Mouse (Mus musculus): ENCODE data around the gene Gpr146.

Gpr146 gene

DNA sequence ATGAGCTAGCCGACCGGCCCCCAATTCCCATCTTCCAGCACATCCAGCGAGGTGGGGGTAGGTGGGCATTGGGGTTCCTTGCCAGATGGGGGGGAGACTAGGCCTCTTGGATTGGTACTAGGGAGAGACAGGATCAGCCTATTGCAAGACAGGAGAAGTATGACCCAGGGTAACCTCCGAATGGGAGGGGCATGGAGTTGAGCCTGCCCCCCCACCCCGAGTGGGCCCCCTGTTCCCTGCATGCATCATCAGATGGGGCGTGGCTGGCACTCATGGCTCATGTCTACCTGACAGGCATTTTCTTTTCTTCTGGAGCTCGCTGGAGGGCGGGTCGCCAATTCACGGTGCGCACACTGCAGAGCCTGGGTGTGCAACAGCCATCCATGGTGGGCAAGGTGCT lies 23.6 kb upstream of the Gpr146 start:
- in situ Hi-C loops (cut with MboI; ENCODE audit: unreplicated experiment in 2 of 2), result loop anchor here in 1 of 2 experiments (10.0 kb wide), 1 partner anchor 279 kb away; no protein-coding TSS in a partner anchor

- in situ Hi-C loops (cut with MboI; ENCODE audit: unreplicated experiment in 2 of 2), result loop anchor here (5.0 to 10.0 kb wide), 2 partner anchors 281 to 508 kb away; no protein-coding TSS in a partner anchor
Observed at GRCm38 (mm10) chr5:139355235-139355772, 22.2 kb upstream of the Gpr146 start.

- in situ Hi-C loops (cut with MboI; ENCODE audit: unreplicated experiment in 2 of 2), result loop anchor here (5.0 to 10.0 kb wide), 2 partner anchors 284 to 511 kb away; no protein-coding TSS in a partner anchor
Observed at GRCm38 (mm10) chr5:139358653-139359052, 18.8 kb upstream of the Gpr146 start.

DNA sequence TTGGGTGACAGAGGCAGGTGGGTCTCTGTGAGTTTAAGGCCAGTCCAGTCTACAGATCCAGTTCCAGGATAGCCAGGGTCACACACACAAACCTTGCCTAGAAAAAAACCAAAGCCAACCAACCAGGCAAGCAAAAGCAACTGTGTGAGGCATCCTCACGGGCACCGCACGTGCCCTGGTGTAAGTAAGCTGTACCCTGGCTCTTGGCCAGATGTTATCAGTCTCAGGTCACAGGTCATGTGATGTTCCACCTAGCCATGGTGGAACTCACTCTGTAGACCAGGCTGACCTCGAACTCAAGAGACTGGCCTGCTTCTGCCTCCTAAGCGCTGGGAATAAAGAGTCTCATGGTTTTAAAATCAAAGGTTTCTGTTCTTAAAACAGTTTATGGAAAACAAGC lies 18.3 kb upstream of the Gpr146 start:
- in situ Hi-C loops (cut with MboI; ENCODE audit: unreplicated experiment in 2 of 2), result loop anchor here (5.0 to 10.0 kb wide), 2 partner anchors 284 to 512 kb away; no protein-coding TSS in a partner anchor

GRCm38 (mm10) chr5:139363858-139364257 lies 13.6 kb upstream of the Gpr146 start:
- in situ Hi-C loops (cut with MboI; ENCODE audit: unreplicated experiment in 2 of 2), result loop anchor here (5.0 to 10.0 kb wide), 6 partner anchors 38 to 381 kb away; partner anchors contain the start of gene 3110082I17Rik (in 1 of the 2)

GRCm38 (mm10) chr5:139364260-139364910 lies 13.1 kb upstream of the Gpr146 start:
- in situ Hi-C loops (cut with MboI; ENCODE audit: unreplicated experiment in 2 of 2), result loop anchor here (5.0 to 10.0 kb wide), 6 partner anchors 38 to 380 kb away; partner anchors contain the start of gene 3110082I17Rik (in 1 of the 2)

DNA sequence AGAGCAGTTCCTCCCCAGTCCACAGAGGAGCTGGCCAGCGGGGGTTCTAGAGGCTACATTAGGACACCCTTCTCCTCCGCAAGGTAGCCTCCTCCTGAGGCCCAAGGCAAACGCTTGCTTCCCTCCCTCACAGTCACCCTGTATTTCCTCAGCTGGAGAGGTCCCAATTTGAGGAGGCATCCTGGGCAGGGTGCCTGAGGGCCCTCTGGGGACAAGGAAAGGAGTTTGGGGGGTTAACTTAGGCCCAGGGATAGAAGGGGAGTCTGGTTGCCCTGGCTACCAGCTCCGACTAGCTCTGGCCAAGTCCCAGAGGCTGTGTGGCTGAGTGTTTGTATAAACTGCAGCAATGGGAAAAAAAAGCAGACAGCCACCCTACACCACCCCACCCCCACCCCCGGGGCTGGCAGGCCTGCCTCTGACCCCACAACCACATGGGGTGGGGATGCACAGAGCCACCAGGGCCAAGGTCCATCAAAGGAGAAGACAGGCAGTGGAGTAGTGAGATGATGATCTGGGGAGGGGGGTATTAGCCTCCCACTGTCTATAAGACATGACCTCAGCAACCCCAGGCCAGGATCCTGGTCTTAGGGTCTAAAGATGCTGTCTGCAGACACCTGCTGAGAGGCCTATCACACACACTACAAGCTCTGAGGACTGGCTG lies 12.5 kb upstream of the Gpr146 start:
- in situ Hi-C loops (cut with MboI; ENCODE audit: unreplicated experiment in 2 of 2), result loop anchor here (5.0 to 10.0 kb wide), 6 partner anchors 37 to 380 kb away; partner anchors contain the start of gene 3110082I17Rik (in 1 of the 2)

- in situ Hi-C loops (cut with MboI; ENCODE audit: unreplicated experiment in 2 of 2), result loop anchor here (5.0 to 10.0 kb wide), 3 partner anchors 99 to 379 kb away; partner anchors contain the start of gene 3110082I17Rik (in 1 of the 2)
Observed at GRCm38 (mm10) chr5:139365827-139366226, 11.7 kb upstream of the Gpr146 start.

DNA sequence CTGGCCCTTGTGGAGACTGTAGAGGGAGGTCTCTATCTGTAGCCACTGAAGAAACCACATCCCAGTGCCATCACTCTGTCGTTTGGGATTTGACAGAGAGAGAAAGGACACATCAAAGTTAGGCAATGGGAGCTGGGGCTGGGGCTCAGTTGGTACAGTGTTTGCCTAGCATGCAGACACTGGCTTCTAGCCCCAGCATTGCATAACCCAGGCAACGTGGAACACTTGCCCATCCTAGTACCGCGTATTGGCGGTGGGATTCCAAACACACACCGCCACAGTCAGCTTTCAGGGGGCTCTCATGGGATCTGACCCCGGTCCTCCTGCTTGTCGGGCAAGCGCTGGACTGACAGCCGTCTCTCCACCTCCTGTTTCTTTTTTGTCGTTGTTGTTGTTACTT lies 11.0 kb upstream of the Gpr146 start:
- in situ Hi-C loops (cut with MboI; ENCODE audit: unreplicated experiment in 2 of 2), result loop anchor here (5.0 to 10.0 kb wide), 3 partner anchors 98 to 378 kb away; partner anchors contain the start of gene 3110082I17Rik (in 1 of the 2)

- in situ Hi-C loops (cut with MboI; ENCODE audit: unreplicated experiment in 2 of 2), result loop anchor here (5.0 to 10.0 kb wide), 3 partner anchors 97 to 377 kb away; partner anchors contain the start of gene 3110082I17Rik (in 1 of the 2)
Observed at GRCm38 (mm10) chr5:139367884-139368458, 9.5 kb upstream of the Gpr146 start.

- in situ Hi-C loops (cut with MboI; ENCODE audit: unreplicated experiment in 2 of 2), result loop anchor here (5.0 to 10.0 kb wide), 3 partner anchors 96 to 376 kb away; partner anchors contain the start of gene 3110082I17Rik (in 1 of the 2)
Observed at GRCm38 (mm10) chr5:139368638-139369320, 8.7 kb upstream of the Gpr146 start.

DNA sequence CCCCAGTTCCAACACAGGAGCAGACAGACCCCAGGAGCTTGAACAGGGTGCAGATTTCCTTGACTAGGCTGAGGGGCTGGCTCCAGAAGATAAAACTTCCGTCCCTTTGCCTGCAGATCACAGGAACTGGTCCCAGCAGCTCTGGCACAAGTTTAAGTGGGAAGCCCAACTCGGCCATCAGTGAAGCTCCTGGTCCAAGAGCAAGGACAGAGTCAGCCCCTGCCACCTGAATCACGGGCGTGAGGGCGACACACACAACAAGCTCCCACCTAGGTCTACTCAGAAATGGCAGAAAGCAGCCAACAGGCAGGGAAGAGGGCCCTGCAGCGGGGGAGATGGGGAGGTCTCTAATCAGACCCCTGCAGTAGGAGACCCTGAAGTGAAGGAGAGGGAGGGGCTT lies 7.2 kb upstream of the Gpr146 start:
- in situ Hi-C loops (cut with MboI; ENCODE audit: unreplicated experiment in 2 of 2), result no loop called here

GRCm38 (mm10) chr5:139371118-139371517 lies 6.4 kb upstream of the Gpr146 start:
- in situ Hi-C loops (cut with MboI; ENCODE audit: unreplicated experiment in 2 of 2), result no loop called here

- in situ Hi-C loops (cut with MboI; ENCODE audit: unreplicated experiment in 2 of 2), result no loop called here
Observed at GRCm38 (mm10) chr5:139371631-139372401, 5.7 kb upstream of the Gpr146 start.

DNA sequence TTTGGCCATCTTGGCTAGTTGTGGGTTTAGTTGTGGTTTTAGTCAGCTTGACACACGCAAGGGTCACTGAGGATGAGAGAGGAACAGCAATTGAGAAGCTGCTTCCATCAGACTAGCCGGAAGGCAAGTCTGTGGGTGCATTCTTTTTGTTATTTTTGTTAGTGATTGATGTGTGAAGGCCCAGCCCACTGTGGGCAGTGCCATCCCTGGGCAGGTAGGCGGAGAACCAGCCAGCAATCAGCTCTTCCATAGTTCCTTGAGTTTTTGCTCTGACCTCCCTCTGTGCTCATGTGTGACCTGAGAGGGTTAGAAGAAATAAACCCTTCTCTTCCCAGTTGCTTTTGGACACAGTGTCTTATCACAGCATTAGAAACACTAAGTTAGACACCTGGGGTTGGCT lies 4.4 kb upstream of the Gpr146 start:
- in situ Hi-C loops (cut with MboI; ENCODE audit: unreplicated experiment in 2 of 2), result no loop called here

- in situ Hi-C loops (cut with MboI; ENCODE audit: unreplicated experiment in 2 of 2), result no loop called here
Observed at GRCm38 (mm10) chr5:139373889-139374444, 3.5 kb upstream of the Gpr146 start.

GRCm38 (mm10) chr5:139374841-139375240 lies 2.7 kb upstream of the Gpr146 start:
- in situ Hi-C loops (cut with MboI; ENCODE audit: unreplicated experiment in 2 of 2), result no loop called here

DNA sequence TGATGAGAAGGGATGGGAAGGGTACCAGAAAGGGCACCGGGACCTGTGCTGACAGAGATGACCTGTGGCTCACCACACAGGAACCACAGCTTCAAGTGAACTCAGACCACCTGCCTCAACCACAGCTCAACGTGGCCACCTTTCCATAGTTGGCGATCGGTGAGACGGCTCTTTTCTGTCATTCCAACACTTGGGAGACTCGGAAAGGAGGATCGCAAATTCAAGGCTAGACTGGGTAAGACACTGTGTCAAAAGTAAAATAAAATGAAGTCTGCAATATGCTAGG lies 717 bp downstream of the Gpr146 start:
- in situ Hi-C loops (cut with MboI; ENCODE audit: unreplicated experiment in 2 of 2), result no loop called here

GRCm38 (mm10) chr5:139378986-139379629 lies 1.6 kb downstream of the Gpr146 start:
- in situ Hi-C loops (cut with MboI; ENCODE audit: unreplicated experiment in 2 of 2), result no loop called here

Data from v-Abl transformed pro-B cells (cell line).